Mouse (Mus musculus) right cerebral cortex, postnatal 36 days (tissue): ENCODE measurements at regions not wholly inside any gene's neighbourhood (a gene's known extent, or its start where the extent isn't known, plus 50 kb on each side); places are given as distances from the start of the nearest gene placed in this dataset.
A peak's percentile ranks its signal among the peaks of the same experiment; 100 is the strongest.
"Not testable (repeated sequence)": the region's sequence is repeated elsewhere in the genome, so short reads cannot be mapped to it uniquely, and the experiment has no call there.

Experiments used
- DNase-seq, 2 experiments: peaks; one replicate each; pipeline ENCODE4 v3.0.0; 2022; ENCODE audit warnings: low spot score in 2 of 2, mixed read lengths in 1 of 2

DNA sequence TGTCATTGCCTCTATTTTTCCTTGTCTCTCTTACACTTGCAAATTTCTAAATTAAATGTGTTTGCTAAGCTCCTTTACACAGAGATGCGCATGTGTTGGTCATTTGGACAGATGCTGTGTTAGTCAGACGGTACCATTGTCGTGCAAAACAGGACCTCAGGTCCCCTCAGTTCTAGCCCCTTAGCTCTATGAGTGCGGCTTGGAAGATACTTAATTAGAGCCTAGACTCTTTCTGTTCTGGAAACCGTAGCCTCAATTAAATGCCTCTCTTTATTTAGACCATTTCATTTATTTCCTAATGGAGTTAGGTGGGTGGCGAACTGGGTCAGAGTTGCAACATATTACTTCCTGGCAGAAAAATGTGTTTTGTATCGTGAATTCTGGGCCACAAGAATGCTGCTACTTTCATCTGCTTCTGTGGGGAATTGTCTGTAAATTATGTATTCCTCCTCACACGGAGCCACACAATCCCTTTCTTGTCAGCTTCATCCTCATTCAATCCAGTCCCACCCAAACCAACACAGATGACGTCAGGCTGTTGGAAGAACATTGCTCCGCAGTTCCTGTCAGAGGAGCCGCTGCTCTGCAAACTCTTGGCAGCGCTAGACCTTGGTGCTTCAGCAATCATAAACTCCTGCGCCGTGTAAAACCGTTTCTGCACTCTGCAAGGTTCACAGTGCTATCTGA is 345.4 kb upstream of the Nova1 start:
- DNase-seq = peak; percentile 61 to 83

DNA sequence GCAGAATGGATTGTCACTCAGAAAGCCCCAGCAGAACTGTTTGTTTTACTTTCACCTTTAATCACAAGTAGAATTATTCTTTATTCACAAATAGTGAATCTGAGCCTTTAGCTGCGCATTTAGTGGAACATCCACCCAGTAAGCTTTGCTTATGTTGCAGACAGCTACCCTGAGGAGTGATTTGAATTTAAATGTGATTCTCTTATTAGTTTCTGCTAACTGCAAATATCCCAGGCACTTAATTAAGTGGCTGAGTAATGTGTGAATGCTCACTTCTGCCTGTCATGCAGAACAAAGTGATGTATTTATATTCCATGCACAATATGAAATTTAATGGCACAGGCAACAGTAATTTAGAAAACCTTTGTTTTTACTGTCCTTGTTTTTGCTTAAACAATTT is 344.4 kb upstream of the Nova1 start:
- DNase-seq = no peak

DNA sequence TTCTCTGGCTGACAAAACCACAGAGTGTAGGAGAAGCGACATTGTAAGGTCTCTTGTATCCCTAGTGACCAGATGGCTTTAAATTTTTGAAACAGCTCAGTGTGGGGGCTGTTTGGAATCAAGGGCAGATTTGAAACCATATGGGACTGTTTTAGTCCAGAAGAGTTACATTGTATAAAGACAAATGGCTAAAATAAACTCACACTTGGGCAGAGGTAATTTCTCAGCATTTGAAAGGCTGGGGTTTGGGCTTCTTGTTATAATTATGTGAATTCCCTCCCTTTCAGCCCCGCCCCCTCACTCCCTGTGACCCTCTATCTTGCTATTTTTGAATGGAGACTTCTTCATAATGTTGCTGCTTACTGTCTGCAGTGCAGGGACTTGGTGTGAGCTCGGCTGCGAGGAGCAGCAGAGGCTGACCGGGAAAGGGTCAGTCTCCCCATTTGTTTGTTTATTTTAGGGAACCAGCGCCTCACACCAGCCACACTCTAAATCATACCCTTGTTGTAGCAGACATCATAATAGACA is 344.0 kb upstream of the Nova1 start:
- DNase-seq = peak in 1 of 2 experiments; percentile 14

DNA sequence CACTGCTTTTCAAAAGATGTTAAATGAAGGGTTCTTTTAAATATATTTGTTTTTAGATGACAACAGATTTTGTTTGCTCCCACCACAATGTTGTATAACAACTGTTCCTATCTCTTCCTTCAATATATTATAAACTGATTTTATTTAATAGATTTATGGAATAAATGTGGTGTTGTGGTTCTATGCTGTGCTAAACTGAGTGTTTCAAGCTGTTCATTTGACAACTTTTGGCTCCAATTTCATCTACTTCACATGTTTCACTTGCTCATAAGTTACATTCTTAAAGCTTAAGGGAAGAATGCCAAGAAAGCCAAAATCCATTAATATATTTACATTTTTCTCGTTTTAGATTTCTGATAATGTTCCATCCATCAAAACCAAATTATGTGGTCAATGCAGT is 341.9 kb upstream of the Nova1 start:
- no peak for DNase-seq

DNA sequence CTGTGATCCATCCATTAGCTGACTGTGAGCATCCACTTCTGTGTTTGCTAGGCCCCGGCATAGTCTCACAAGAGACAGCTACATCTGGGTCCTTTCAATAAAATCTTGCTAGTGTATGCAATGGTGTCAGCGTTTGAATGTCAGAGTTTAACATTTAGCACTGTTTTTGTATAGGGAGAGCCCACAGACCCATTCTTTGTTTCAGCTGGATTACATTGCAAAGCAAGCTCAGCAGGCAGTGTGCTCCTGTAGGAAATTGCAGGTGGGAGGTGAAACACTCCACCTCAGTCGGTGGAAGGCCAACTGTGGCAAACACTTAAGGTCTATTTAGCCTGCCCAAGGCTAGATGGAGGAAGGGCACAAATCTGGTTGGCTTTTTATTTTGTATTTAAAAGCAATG is 337.2 kb upstream of the Nova1 start:
- not testable (repeated sequence) for DNase-seq

DNA sequence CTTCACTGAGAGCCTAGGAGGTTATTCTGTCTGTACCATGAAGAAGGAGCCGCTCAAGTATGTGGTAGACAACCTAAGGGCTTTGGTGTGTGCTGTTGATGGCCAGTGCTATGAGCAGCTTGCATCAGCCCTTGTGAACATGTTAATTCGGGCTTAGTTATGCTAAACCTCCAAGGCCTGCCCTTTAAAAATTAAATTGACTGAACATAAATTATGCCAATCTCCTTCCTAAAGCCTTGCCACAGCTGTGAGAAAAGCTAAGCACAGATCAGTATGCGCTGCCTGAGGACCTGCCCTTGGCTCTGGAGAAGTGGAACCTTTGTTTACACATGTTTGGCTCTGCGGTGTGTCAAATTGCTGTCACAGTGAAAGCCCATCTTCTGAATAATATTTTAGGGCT is 321.9 kb upstream of the Nova1 start:
- no peak for DNase-seq

DNA sequence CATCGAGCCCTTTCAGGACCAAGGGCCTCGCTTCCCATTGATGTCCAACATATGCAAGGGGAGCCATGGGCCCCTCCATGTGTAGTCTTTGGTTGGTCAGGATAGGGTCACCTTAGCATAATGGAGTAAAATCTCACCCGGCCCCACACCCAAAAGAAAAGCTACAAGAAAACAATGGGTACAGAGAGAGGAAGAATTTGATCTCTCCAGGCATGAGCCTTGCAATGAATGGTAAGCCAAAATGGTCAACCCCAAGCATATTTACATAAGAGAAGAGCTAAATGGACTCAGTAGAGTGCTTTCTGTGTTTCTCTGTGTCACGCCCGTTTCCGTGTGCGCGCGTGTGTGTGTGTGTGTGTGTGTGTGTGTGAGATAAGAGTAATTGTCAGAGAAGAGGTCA is 311.1 kb upstream of the Nova1 start:
- DNase-seq = no peak

DNA sequence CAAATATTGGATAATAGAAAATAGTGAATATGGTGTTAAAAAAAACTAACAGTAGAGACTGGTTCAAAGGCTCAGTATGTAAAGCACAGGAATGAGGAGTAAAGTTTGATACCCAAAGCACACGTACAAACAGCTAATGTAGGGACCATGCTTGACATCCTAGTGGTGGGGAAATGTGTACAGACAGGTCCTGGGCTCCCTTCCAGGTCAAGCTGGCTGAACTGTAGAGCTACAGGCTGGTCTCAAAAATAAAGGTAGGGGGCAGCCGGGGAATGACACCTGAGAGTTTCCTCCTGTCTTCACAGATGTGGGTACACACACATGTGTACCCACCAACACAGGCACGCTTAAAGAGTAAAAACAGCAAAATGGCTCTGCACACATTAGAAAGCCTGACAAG is 309.9 kb upstream of the Nova1 start:
- DNase-seq = no peak

DNA sequence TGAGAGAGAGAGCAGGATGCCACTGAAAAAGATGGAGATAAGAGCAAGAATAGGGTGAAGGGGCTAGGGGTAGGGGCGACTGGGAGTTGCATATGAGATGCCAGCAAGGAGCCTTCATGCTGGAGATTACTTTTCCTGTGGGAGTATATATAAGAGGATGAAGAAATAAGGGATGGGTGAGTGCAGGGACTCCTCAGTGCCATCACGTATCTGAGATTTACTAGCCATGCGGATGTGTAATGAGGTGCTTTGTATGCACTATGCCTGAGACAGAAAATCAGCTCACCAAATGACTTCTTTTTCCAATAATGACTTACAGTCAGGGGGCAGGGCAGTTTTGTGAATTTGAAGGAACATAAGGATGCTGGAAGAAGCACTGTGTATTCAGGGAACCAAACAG is 302.7 kb upstream of the Nova1 start:
- DNase-seq = no peak

DNA sequence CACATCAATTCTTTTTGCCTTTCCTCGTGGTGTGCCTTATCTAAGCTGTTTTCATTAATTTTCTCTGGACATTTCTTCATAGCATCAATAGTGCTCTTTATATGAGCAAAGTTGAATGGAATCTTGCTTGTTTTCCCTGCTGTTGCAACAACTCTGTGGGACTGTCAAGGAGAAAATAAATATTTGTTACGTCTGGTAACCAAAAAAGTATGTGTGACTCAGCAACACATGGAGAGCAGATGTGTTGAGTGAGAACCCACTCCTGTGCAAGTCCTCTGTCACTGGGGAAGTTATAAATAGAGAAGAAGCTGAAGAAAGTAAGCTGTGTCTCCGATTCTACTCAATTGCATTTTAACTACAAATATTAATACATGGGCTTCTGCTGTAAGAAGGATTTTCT is 298.8 kb upstream of the Nova1 start:
- DNase-seq = no peak

DNA sequence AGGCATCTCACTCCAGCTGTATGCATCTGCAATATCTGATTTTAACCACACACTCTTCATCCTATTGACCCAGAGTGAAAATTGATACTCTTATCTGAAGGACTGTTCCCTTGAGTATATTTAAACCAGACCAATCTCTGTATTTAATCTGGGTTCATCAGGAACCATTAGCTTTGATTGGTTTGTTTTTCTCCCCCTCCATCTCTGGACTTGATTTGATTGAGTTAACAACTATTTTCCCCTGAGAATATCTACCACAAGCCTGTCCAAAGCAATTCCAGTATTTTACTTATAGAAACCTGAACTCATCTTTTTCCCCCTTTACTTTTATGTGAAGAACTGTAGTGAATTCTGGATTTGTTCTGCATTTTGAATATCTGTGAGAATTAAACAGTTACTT is 270.5 kb upstream of the Nova1 start:
- DNase-seq = no peak

DNA sequence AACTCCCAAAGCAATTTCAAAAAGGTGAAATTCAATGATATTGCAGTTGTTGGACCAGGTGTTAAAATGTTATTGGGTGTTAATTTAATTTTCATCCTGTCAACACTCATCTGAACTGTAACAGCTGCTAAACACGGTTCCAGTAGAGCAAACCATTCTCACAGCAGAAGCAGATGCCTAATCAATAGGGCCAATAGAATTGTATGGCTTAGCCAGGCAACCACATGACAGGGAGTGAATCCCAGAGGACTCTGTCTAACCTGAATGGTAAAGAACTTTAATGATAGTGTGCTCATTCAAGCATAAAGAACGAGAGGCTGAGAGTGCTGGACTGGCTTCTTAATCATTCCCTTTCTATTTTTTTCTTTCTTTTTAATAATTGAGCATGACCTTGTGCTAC is 256.2 kb upstream of the Nova1 start:
- no peak for DNase-seq

DNA sequence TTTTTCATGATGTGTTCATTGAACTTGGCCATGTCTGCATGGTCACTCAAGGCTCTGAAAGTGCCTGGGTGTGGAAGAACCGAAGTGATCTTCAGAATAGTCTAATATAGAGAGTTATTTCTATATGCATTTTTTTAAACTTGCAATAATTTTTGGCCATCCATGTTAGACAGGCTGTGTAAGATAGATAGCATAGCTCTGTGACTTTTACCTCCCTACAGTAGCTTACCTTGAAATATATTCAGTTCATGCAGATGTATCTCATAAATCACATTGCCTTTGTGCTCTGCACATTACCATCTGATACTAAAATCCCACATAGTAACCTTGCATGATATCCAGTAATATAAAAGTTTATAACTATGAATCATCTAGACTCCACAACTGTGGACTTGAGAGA is 233.7 kb upstream of the Nova1 start:
- DNase-seq = no peak

DNA sequence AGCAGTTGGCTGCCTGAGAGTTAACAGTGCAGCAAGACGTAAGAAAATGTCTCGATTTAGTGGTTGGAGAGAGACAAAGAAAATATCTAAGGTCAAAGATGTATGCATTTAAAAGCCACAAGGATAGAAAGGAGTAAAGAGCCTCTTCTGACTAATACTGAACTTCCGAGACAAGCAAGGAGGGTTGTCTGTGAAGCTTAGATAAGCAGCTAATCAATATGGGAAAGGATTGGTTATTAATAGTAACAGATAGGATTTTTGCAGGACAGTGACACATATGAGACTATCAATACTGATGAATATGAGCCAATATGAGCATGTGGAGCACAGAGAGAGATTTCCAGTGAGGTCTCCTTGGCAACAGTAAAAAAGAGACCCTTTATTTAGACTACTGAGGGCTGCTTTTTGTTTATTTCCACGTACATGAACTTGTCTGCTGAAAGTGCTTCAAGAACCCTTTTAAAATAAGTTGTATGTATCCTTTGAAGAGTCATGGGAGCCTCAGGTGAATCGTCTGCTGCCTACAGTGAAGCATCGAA is 202.2 kb upstream of the Nova1 start:
- DNase-seq = no peak

DNA sequence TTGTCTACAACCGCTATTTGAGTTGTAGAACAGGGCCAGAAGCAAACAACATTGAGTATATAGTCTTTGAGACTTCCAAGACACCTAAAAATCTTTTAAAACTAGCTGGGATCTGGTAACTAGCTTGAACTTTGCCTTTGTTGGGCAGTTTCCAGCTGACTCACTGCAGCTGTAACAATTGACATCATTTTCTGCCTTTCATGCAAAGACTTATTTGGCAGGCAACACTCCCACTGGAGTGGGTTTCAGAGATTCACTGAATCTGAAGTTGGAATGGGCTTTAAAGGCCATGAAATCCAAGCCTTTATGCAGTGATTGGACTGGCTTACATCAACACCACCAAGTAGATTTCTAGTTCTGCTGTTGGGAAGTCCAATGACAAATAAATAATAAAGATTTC is 173.6 kb upstream of the Nova1 start:
- DNase-seq = no peak

DNA sequence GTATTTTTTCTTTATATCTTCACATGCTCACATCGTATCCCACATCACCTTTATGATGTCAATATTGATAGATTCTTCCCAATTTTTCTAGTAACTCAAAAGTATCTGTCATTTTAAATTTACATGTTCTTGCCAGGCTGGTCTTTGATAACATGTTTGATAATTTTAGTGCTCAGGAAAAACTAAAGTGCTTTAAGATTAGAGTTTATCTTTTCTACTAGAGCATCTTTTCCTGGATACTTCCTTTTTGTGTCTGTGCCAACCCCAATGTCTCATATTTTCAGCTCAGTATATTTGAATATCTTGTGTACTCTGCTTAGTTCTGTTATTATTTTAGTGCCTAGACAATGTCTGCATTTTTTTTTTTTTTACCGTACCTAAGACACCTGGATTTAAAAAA is 170.2 kb upstream of the Nova1 start:
- DNase-seq = no peak

DNA sequence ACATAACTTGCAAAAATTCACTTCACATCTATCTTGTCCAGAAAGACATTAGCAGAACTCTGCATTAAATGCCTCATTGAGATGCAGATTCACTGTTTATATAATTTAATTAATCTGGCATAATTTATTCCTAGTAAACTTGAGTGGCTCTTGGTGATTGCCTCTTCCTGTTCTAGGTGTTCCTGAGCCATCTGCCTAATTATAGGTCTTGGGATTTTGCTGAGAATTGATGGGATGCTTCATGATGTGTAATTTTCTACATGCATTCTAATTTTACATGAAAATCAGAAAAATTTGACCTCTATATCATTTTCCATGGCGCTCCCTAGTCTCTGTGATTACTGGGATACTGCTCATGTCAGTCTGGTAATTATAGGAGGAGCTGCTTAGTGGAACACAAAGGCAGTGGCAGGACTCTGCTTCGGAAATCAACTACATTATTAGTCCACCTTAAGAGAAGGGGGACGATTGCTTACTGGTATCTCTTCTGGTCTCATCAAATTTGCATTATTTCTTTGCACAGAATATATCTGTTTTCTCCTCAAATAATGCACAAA is 131.6 kb upstream of the Nova1 start:
- DNase-seq = no peak

DNA sequence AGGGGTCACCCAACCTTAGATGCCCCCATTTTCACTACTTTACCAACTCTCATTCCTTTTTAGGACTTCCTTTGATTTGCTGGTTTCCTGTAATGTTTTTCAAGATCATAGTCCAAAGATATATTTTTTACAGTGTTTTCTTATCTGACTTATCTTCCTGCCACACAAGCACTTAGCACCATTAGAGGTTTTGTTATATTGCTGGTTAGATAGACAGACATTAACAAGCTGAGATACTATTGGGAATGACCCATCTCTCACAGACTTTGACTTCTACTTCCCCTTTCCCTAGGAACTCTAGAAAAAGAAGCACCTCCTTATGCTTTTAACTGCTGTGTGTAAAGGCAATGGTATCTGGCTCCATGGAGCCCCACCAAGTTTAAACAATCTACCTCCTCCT is 127.0 kb upstream of the Nova1 start:
- no peak for DNase-seq

DNA sequence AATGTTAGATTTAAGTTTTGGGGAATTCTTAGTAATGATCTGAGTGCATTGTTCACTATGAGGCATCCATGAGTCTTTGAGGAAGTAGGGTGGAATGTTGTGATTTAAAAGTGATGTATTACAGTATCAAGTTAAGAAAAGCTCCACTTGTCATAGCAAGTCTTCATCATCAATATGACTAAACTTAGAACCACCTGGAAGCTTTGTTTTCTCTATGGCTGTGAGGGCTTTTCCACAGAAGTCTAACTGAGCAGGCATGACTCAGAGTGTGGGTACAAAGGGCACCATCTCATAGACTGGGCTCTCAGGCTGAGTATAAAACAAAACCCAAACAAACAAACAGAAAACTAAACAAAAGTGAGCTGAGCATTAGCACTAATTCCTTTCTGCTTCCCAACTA is 112.4 kb upstream of the Nova1 start:
- DNase-seq = no peak

DNA sequence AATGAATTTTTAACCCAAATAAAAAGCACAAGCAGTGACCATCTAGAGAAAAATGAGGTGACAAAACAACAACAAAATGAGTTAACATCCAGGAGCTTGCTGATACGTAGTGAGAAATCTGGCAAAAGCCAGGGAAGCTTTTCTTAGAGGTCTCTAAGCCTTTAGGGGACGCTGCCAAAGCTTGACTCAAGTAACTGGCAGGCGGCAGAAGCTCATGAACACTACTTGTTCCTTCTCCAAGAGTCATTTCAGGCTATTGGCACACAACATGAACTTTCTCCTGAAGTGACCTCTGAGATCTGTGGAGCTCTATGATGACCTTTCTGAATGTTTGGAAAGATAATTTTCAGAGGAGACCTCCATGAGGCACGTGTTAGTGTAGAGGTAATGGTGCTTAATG is 98.6 kb upstream of the Nova1 start:
- no peak for DNase-seq

DNA sequence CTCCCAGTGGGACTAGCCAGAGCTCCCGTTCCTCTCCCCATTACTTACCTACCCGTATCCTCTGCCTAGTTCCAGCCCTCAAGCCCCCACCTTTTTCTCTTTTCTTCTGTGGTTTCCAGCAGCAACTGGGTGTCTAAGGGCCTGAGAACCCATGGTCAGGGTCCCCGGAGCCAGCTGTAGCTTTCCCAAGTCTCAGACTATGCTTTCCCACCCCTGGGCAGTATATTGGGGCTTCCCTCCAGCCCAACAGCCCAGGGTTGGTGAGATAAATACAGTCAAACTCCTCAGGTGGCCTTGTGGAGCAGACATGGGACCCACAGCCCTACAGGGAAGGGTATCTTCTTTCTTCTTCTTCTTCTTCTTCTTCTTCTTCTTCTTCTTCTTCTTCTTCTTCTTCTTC is 59.4 kb upstream of the Nova1 start:
- DNase-seq = no peak

DNA sequence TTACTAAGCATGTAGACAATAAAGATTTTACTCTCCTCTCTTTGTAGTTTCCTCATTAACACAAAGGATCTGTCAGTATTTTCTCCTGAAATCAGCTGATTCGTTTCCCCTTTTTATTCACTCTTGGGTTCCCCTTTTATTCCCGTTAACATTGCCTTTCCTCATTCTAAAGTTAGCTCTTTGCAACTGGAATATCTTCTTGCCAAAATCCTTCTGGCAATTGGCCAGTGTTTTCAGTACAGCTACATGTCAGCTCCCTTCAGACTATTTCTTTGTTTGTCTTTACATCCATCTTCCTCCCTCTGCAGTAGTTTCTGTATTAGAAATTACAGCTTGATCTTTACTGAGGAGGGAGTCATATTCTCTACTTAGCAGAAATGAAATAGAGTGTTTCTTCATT is 51.4 kb upstream of the Nova1 start:
- DNase-seq = peak in 1 of 2 experiments; percentile 1
